Mouse (Mus musculus) v-Abl transformed pro-B cells (cell line): ENCODE data around the gene Ccl5.

Experiments
- in situ Hi-C, 2 experiments: fragments of 400-800 bp; cut with MboI; formaldehyde crosslinking; loops; one replicate each; pipeline ENCODE4 v1.15.1; 2025; ENCODE audit not compliant: unreplicated experiment in 2 of 2

The Ccl5 gene

GRCm38 (mm10) chr11:83544214-83544613 is 13.9 kb upstream of the Ccl5 start:
- in situ Hi-C loops: loop anchor here in 1 of 2 experiments (10.0 kb wide), 1 partner anchor 99 kb away; no protein-coding TSS in a partner anchor

- in situ Hi-C loops: loop anchor here in 1 of 2 experiments (10.0 kb wide), 1 partner anchor 97 kb away; no protein-coding TSS in a partner anchor
These were observed 11.1 kb upstream of the Ccl5 start for GRCm38 (mm10) chr11:83541415-83541814.

DNA sequence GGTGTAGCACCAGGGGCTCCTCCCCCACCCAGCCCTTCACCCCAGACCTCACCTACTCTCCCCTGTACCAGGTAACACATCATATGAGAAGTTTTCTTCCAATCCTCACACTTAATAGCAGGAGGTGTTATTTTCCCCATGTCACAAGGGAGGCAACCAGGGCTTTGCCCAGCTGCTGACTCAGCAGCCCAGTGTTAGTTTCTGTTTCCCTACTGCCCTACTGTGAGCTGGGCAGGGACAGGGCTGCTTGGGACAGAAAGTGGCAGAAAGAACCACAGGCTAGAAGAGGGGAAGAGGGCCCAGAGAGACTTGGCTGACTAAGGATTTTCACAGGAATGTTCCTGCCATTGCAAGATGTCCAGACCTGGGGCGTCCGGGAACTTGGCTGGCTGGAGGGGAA is 10.6 kb upstream of the Ccl5 start:
- in situ Hi-C loops: loop anchor here in 1 of 2 experiments (10.0 kb wide), 1 partner anchor 96 kb away; no protein-coding TSS in a partner anchor

DNA sequence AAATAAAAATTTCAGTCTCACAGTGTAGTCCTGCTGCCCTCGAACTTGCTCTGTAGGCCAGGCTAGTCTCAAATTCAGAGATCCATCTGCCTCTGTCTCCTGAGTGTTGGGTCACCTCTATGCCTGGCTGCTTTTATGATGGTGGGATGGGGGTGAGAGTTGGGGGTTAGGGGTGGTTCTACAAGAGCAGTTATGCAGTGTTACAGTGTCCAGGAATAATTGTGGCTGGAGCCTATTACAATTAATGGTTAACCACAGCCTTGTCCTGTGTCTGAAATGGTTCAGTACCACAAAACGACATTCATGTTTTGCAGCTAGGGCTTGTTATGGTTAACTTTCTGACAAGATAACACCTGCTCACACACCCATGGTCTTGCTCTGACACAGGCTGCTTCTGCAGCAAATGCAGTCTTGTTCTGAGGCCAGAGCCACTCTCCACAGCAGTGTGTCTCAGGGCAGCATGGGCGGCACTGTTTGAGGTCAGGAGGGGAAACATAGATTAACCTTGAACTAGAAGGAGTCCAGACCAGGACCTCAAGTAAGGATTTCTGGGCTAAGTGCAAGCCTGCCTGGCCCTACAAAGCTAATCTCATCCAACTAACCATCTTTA is 8.5 kb upstream of the Ccl5 start:
- in situ Hi-C loops: no loop called here

GRCm38 (mm10) chr11:83536831-83537230 is 6.5 kb upstream of the Ccl5 start:
- in situ Hi-C loops: no loop called here

GRCm38 (mm10) chr11:83534609-83535423 is 4.5 kb upstream of the Ccl5 start:
- in situ Hi-C loops: no loop called here

GRCm38 (mm10) chr11:83534143-83534542 is 3.8 kb upstream of the Ccl5 start:
- in situ Hi-C loops: no loop called here

DNA sequence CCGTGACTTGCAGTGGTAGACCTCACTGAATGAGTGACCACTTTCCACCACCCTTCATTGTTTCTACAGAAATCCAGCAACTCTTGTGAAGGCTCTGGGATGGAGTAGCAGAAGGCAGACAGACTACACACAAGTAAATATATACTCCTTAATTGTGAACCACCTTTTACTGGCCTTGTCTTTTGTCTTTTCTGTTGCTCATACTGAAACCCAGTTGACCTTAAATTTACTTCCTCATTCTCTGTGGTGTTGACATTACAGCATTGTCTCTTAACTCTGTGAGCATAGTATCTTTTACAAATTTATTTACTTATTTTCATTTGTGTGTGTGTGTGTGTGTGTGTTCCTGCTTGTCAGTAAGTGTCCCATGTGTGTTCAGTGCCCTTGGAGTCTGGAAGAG is 2.9 kb upstream of the Ccl5 start:
- in situ Hi-C loops: no loop called here

GRCm38 (mm10) chr11:83529024-83529423 is 1.3 kb downstream of the Ccl5 start:
- in situ Hi-C loops: no loop called here

DNA sequence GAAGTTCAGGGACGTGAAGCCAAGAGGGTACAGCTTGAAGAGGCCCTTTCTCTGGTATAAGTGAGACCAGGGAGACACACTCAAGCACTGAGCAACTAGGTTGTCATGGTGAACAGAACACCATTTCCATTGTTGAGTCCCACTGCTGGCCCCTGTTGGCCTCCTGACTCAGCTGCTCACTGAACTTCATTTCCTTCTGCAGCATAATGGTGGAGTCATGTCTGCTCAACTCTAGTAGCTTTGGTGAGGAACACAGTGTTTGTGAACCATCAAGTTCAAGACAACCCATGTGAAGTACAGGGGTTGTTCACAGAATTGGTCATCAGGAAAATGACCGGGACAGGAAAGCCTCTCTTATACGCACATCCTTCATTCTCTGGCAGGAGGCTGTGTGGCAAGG is 8.2 kb downstream of the Ccl5 start, which contains the start of gene Heatr9:
Gene Heatr9, minus strand, starts transcription at position 101 of the 400 bp plus-strand sequence.
- in situ Hi-C loops: no loop called here

- in situ Hi-C loops: no loop called here
These were observed 11.9 kb downstream of the Ccl5 start for GRCm38 (mm10) chr11:83518371-83518770.

DNA sequence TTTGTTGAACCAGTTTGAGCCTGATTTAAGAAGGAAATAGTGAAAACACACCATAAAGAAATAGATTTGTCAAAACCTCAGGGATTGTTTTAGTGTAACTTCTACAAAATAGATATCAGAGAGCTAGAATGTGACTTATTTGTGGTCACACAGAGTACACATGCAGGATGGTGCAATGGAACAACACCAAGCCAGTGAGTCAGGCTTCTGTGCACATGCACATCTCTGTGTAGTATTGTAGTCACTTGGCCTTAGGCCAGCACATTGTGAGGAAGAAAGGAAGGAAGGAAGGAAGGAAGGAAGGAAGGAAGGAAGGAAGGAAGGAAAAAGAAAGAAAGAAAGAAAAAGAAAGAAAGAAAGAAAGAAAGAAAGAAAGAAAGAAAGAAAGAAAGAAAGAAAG is 13.2 kb downstream of the Ccl5 start:
- in situ Hi-C loops: no loop called here

- in situ Hi-C loops: no loop called here
These were observed 20.8 kb downstream of the Ccl5 start for GRCm38 (mm10) chr11:83509521-83509920.

DNA sequence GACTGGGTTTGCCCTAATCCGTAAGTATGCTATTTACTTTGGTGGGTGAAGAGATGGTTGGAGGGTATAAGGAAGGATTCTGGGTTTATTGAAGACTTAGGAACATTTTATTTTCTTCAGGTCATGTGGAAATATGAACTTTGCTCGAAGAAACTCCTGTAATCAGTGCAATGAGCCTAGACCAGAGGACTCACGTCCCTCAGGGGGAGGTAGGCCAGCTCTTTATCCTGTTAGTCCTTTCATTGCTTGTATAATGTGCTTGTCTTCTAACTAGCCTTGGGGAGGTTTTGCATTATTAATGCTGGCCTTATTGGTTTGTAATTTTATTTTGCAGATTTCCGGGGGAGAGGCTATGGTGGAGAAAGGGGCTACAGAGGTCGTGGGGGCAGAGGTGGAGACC is 26.0 kb downstream of the Ccl5 start:
- in situ Hi-C loops: no loop called here

DNA sequence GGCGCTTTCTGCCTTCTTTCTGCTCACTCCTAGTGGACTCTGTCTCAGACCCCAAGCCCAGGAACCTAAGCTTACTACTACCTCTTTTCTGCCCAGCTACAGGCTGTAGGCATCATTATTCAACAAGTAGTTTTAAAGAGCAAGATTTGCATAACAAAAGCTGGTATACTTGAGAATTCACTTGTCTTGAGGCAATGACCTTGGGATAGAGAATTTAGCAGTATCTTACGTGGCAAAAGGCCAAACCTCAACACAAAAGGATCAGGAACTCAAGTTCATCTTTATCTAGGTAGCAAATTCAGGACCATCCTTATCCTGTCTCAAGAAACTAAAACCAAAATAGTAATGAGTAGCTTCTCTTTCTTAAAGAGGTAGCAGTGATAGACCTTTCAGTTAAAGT is 34.7 kb downstream of the Ccl5 start:
- in situ Hi-C loops: no loop called here

DNA sequence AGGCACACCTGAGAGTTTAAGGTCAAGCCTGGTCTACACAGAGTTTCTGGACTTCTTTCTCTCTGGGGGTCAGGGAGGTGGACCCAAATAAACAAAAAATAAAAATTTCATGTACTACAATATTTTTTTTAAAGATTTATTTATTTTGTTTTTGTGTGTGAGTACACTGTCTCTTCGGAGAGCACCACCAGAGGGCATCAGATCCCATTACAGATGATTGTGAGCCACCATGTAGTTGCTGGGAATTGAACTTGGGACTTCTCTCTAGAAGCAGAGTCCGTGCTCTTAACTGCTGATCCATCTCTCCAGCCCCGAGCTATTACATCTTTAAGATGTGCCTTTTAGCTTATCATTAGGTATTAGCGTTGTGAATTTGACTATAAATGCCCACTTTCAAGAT is 38.8 kb downstream of the Ccl5 start:
- in situ Hi-C loops: no loop called here
